Comparison of ENCODE assay signal across 13 mouse cellular contexts in the genomic region with DNA sequence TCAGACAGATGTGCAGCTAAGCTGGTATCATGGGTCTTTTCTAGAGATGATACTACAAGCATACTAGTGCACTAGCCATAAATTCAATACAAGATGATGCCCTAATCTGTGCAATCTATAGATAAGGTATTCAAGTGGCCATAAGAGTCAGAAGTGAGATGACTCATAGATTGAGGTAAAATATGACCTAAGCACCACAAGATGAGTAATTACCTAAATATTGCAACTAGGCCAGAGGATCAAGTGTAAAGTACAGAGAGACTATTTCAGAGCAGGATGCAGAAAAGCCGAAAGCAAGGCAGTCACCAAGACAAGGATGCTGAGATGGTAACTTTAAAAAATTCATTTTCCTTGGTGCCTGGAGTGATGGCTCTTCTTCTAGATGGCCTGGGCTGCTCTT.
DNase-seq lines count a peak whose midpoint lies in the region; ATAC-seq lines count a peak whose summit lies in the region.
"Had no signal": no experiment of that assay in that cellular context is flagged by ENCODE, and none has a peak within 500 bp of the region (broad histone marks: within the 10 kb centered on the region; RNA-seq: fewer than 3 reads in every experiment).

No protein-coding gene starts in this region.

- H3K36me3 ChIP-seq in hindbrain, embryonic 11.5 days (ENCODE audit: control insufficient read depth, insufficient read depth, low read length), result no peaks in the 10 kb centered on the region
- no peaks in the 10 kb centered on the region for H3K36me3 ChIP-seq in hindbrain, embryonic 10.5 days
- H3K36me3 ChIP-seq in hindbrain, embryonic 14.5 days (replicated peaks; ENCODE audit: control insufficient read depth, insufficient read depth), result no peaks in the 10 kb centered on the region
- no peaks in the 10 kb centered on the region for H3K36me3 ChIP-seq in midbrain, embryonic 14.5 days (ENCODE audit: control insufficient read depth, insufficient read depth, low read length)
- no peaks in the 10 kb centered on the region for H3K36me3 ChIP-seq in kidney, embryonic 15.5 days

- 0 out of 2 replicates have a peak, but pooled peaks cover 5% of the 10 kb centered on the region for H3K27me3 ChIP-seq in hindbrain, embryonic 11.5 days (ENCODE audit: control insufficient read depth, insufficient read depth, low read length)
- peaks cover 56% of the 10 kb centered on the region for H3K27me3 ChIP-seq in hindbrain, embryonic 10.5 days (ENCODE audit: insufficient read depth, poor library complexity, severe bottlenecking)
- no peaks in the 10 kb centered on the region for H3K27me3 ChIP-seq in hindbrain, embryonic 14.5 days (ENCODE audit: control insufficient read depth, insufficient read depth, low read length)
- no peaks in the 10 kb centered on the region for H3K27me3 ChIP-seq in midbrain, embryonic 14.5 days (ENCODE audit: control insufficient read depth, insufficient read depth, low read length)
- H3K27me3 ChIP-seq in kidney, embryonic 15.5 days, result peaks cover 41% of the 10 kb centered on the region

- H3K9ac ChIP-seq in hindbrain, embryonic 11.5 days (ENCODE audit: low read depth, low read length), result no peak overlapping the region
- no peak overlapping the region for H3K9ac ChIP-seq in hindbrain, embryonic 14.5 days
- no peak overlapping the region for H3K9ac ChIP-seq in midbrain, embryonic 14.5 days (replicated peaks; ENCODE audit: low read length)
- H3K9ac ChIP-seq in kidney, embryonic 15.5 days, result no peak overlapping the region

- no peaks in the 10 kb centered on the region for H3K4me1 ChIP-seq in hindbrain, embryonic 11.5 days (replicated peaks; ENCODE audit: control insufficient read depth, insufficient read depth, low read length)
- peaks cover 9% of the 10 kb centered on the region for H3K4me1 ChIP-seq in hindbrain, embryonic 10.5 days (replicated peaks)
- H3K4me1 ChIP-seq in hindbrain, embryonic 14.5 days (replicated peaks; ENCODE audit: control insufficient read depth, insufficient read depth, low read length), result peaks cover 38% of the 10 kb centered on the region
- peaks cover 38% of the 10 kb centered on the region for H3K4me1 ChIP-seq in midbrain, embryonic 14.5 days (ENCODE audit: control insufficient read depth, insufficient read depth, low read length)
- H3K4me1 ChIP-seq in kidney, embryonic 15.5 days, result 0 out of 2 replicates have a peak, but pooled peaks cover 4% of the 10 kb centered on the region

- no peak overlapping the region for H3K4me3 ChIP-seq in hindbrain, embryonic 11.5 days (ENCODE audit: low read depth, low read length)
- no peak overlapping the region for H3K4me3 ChIP-seq in hindbrain, embryonic 10.5 days
- H3K4me3 ChIP-seq in hindbrain, embryonic 14.5 days (replicated peaks; ENCODE audit: low read length), result no peak overlapping the region
- no peak overlapping the region for H3K4me3 ChIP-seq in midbrain, embryonic 14.5 days (replicated peaks; ENCODE audit: low read depth, low read length)
- H3K4me3 ChIP-seq in kidney, embryonic 15.5 days (replicated peaks), result no peak overlapping the region
- H3K4me3 ChIP-seq: left cerebral cortex, adult 2 months had no signal

- peak overlapping the region; percentile 77 for H3K27ac ChIP-seq in hindbrain, embryonic 11.5 days (ENCODE audit: low read depth, low read length)
- no peak overlapping the region for H3K27ac ChIP-seq in hindbrain, embryonic 10.5 days
- H3K27ac ChIP-seq in hindbrain, embryonic 14.5 days, result peak overlapping the region; percentile 95
- H3K27ac ChIP-seq in midbrain, embryonic 14.5 days (replicated peaks; ENCODE audit: low read depth, low read length), result peak overlapping the region; percentile 93
- no peak overlapping the region for H3K27ac ChIP-seq in kidney, embryonic 15.5 days
- H3K27ac ChIP-seq: left cerebral cortex, adult 2 months had no signal

- 90% methylated on average over 1 of the region's 1 CpGs for WGBS in hindbrain, embryonic 11.5 days
- WGBS in hindbrain, embryonic 10.5 days, result 94% methylated on average over 1 of the region's 1 CpGs
- WGBS in hindbrain, embryonic 14.5 days, result 71% methylated on average over 1 of the region's 1 CpGs
- 91% methylated on average over 1 of the region's 1 CpGs for WGBS in midbrain, embryonic 14.5 days
- WGBS in kidney, embryonic 15.5 days, result 90% methylated on average over 1 of the region's 1 CpGs

- no peak for DNase-seq in hindbrain, embryonic 11.5 days (ENCODE audit: low spot score)
- no peak for DNase-seq in hindbrain, embryonic 10.5 days (ENCODE audit: low spot score)
- no peak for DNase-seq in hindbrain, embryonic 14.5 days (ENCODE audit: low spot score)
- no peak for DNase-seq in midbrain, embryonic 14.5 days
- DNase-seq in thymus, postnatal 0 days (ENCODE audit: low spot score), result no peak
- DNase-seq in layer of hippocampus, postnatal 36 days, result no peak
- DNase-seq: adrenal gland, adult 2 months; lung, adult 2 months; spleen, adult 18-20 months; thymus, postnatal 25 days had no signal

- no peaks in the 10 kb centered on the region for H3K9me3 ChIP-seq in hindbrain, embryonic 11.5 days (ENCODE audit: control insufficient read depth, low read length)
- no peaks in the 10 kb centered on the region for H3K9me3 ChIP-seq in hindbrain, embryonic 10.5 days
- no peaks in the 10 kb centered on the region for H3K9me3 ChIP-seq in hindbrain, embryonic 14.5 days (ENCODE audit: control insufficient read depth, low read length)
- H3K9me3 ChIP-seq in midbrain, embryonic 14.5 days (ENCODE audit: control insufficient read depth, low read length), result no peaks in the 10 kb centered on the region
- no peaks in the 10 kb centered on the region for H3K9me3 ChIP-seq in kidney, embryonic 15.5 days (replicated peaks)

- ATAC-seq in hindbrain, embryonic 11.5 days (ENCODE audit: low FRiP score), result no peak
- ATAC-seq in hindbrain, embryonic 14.5 days (ENCODE audit: low FRiP score), result no peak
- ATAC-seq in midbrain, embryonic 14.5 days (ENCODE audit: low FRiP score, low TSS enrichment), result no peak
- ATAC-seq in kidney, embryonic 15.5 days (replicated peaks; ENCODE audit: low FRiP score), result no peak
- ATAC-seq: intestine, postnatal 0 days had no signal

- H3K4me2 ChIP-seq in hindbrain, embryonic 11.5 days (replicated peaks; ENCODE audit: low read depth, low read length), result no peak overlapping the region
- H3K4me2 ChIP-seq in hindbrain, embryonic 14.5 days (replicated peaks), result no peak overlapping the region
- H3K4me2 ChIP-seq in midbrain, embryonic 14.5 days (ENCODE audit: low read length), result 0 out of 2 replicates have a peak overlapping the region, but pooled peaks have one; percentile 46
- no peak overlapping the region for H3K4me2 ChIP-seq in kidney, embryonic 15.5 days

Comparison
In these comparisons a context has a peak if more than half of its experiments do, and no peak if none do; other contexts are left out.
1. H3K27ac ChIP-seq: peak in hindbrain, embryonic 11.5 days (single experiment), hindbrain, embryonic 14.5 days (single experiment) and midbrain, embryonic 14.5 days (single experiment); none in hindbrain, embryonic 10.5 days (single experiment) and kidney, embryonic 15.5 days (single experiment).